Mouse (Mus musculus) kidney, postnatal 4 days (tissue): ENCODE data around the gene Agfg2.

Experiments used
- DNase-seq, 2 experiments: peaks; one replicate each; pipeline ENCODE4 v3.0.0; 2021; ENCODE audit warnings: mixed read lengths in 2 of 2

Gene Agfg2

GRCm38 (mm10) chr5:137683388-137684293, 885 bp downstream of the Agfg2 start:
- peak; percentile 16 to 45 for DNase-seq

GRCm38 (mm10) chr5:137682526-137682925, 2.0 kb downstream of the Agfg2 start:
- DNase-seq = no peak

DNA sequence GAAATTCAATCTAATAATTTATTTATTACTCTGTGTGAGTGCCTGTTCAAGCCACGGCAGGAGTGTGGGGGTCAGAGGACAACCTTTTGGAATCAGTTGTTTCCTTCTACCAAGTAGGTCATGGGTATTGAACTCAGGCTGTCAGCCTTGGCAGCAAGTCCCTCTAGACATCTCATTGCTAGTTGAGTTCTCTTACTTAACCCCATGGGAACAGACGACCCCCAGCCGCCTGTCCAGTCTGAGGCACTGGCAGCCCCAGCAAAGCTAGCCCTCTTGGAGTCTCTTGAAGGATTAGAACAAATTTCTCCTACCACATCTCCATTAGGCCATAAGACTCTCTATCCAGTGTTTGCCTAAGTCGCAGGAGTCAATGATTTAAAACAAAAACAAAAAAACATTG, 4.8 kb downstream of the Agfg2 start:
- no peak for DNase-seq

- DNase-seq = peak in 1 of 2 experiments; percentile 31
Measured at GRCm38 (mm10) chr5:137678736-137679135, 5.8 kb downstream of the Agfg2 start.

- no peak for DNase-seq
Measured at GRCm38 (mm10) chr5:137677859-137678258, 6.7 kb downstream of the Agfg2 start.

GRCm38 (mm10) chr5:137674786-137675185, 9.7 kb downstream of the Agfg2 start:
- DNase-seq = no peak

DNA sequence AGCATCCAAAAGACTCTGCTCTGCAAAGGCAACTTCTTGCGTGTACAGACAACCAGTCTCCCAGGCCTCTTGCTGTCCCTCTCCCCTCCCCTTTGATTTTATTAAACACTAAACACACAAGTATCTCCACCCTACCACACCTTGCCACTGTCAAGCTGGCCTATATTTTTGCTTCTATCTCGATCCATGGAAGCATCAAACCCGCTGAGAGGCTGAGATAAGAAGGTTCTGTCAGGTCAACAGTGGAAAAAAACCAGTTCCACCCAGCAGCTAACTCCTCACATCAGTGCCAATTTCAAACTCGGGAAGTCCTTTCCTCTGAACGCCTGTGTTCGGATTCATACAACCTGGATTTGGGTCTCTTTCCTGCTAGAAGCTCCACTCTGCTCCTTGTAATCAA, 11.5 kb downstream of the Agfg2 start:
- no peak for DNase-seq

- DNase-seq = no peak
Measured at GRCm38 (mm10) chr5:137672361-137672760, 12.2 kb downstream of the Agfg2 start.

GRCm38 (mm10) chr5:137671443-137672240, 12.9 kb downstream of the Agfg2 start:
- peak; percentile 57 to 70 for DNase-seq

- DNase-seq = no peak
Measured at GRCm38 (mm10) chr5:137670240-137670639, 14.3 kb downstream of the Agfg2 start.

DNA sequence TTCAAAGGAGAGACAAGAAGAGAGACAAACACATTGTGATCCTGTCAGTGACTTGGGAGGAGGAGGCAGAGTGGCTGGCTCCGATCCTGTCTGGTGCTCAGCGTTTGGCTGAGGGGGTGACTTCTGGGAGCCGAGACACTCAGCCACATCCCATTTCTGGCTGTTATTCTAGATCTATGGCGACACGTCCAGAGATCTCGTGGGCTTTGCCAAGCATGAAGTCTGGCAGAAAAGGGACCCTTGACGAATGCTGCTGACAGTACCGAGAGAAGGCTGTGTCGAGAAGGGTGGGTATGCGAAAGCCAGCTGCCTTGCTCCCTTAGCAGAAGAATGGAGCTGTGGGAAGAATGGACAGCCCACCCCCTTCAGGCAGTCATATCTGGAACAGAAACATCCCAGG, 15.6 kb downstream of the Agfg2 start:
- no peak for DNase-seq

DNA sequence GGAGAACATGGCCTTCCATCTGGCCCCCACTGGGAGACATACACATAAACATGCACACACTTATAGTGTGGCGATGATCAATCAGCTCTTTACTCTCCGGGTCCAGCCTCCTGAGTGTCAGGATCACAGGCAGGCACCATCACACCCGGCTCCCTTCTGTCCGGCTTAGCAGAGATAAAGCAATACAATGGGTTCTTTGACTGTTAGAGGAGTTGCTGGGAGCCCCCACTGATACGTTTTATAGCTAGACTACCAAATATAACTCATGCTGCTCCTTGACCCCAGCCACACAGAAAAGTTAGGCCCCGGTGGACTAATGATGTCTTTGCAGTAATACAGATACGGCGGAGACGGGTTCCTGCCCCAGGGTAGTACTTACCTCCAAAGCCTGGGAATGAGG, 21.5 kb downstream of the Agfg2 start:
- no peak for DNase-seq

DNA sequence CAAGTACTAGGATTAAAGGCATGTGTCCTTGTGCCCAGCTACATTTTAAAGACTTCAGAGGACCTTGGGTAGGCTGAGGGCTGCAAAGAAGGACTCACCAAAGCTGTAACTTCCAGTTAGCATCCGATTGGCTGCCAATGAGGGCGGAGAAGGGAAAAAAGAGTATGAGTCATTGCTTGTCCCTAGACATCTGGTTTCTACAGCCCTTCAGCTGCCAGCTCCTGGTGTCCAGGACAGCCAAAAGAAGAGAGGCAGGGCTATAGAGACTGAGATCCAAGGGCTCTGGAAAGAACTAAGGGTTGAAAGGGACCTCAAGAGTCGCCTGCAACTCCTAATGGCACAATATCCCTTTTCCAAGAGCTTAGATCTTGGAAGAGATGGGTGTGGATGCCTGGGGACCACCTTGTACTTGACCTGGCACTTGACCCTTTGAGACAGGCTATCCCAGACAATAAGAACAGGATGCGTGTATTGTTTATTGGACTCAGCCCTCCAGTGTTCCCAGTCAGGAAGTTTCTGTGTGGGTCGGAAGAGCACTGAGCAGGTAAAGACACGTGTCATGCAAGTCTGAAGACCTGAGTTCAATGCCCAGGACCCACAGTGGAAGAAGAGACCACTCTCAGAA, 24.4 kb downstream of the Agfg2 start:
- no peak for DNase-seq

DNA sequence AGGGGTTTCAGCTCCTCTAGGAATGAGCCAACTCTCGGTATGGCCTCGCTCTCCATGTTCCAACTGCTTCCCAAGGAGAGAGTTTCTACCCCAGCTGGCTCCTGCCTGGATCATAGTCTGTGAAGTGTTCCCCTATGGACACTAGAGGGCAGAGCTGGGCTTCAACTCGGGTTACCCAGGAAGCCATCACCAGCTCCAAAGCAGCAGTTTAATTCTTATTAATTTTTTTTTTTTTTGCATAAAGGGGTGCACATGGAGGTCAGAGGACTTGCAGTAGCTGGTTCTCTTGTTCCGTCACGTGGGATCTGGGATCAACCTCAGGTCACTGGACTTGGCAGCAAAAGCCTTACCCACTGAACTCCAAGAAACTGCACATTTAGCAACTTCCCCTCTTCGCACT, 27.5 kb downstream of the Agfg2 start:
- DNase-seq = peak; percentile 75 to 83

- DNase-seq = peak; percentile 58 to 72
Measured at GRCm38 (mm10) chr5:137654746-137655145, 29.8 kb downstream of the Agfg2 start.

DNA sequence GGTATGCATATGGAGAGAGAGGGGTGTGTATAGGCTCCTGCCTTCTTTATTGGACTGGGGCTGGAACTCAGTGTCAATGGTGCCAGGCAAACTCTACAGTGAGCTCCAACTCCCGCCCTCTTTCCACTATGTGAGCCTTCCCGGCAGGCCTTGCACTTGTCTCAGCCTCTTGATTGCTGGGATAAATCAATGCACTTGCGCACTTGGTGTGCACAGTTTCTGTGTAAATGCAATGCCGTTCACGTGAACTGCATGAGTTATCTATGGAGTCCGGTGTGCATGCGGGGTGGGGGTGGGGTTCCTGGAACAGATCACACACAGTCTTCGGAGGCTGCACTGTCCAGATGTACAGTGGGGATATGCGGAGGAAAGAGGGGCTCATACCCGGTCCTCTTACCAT, 31.2 kb downstream of the Agfg2 start:
- no peak for DNase-seq

DNA sequence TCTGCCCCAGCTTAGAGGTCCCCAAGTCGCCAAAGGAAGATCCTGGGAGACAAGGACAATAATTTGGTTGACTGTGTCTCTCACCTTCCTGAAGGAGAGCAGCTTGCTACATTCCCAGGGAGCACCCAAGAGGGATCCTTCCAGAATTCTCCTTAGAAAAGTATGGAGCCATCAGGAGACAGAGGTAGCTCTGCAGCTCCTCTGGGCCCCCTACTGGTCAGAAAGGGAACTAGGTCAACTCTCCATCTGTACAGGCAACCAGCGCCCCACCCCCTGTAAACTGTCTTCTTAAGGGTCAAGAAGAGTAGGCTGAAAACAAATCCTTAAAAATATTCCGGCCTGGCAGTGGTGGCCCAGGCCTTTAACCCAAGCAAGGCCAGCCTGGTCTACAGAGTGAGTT, 32.1 kb downstream of the Agfg2 start:
- peak; percentile 80 to 87 for DNase-seq

GRCm38 (mm10) chr5:137649669-137650571, 34.6 kb downstream of the Agfg2 start:
- peak; percentile 38 to 56 for DNase-seq

- DNase-seq = peak in 1 of 2 experiments; percentile 27
Measured at GRCm38 (mm10) chr5:137649251-137649650, 35.3 kb downstream of the Agfg2 start.

GRCm38 (mm10) chr5:137647827-137648601, 36.5 kb downstream of the Agfg2 start:
- DNase-seq = peak in 1 of 2 experiments; percentile 1

DNA sequence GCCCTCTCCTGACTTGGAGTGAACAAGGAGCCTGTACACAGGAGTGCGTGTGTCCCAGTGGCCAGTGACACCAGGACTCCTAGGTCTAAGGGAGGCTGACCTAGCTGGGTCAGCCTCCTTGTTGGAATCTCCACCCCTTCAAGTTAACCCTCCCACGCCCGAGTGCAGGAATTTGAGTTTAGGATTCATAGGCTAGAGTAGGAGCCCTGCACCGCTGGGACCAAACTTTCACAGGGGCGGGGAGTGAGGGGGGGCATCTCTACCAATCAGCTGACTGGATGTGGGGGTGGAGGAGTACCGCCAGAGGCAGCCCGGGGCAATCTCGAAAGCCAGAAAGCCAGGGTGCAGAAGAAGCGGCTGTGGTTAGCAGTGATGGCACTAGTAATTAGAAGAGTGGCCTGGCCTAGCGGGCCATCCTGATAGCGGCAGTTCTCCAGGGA, 38.9 kb downstream of the Agfg2 start, which contains the start of gene Irs3:
Gene Irs3 (minus strand): TSS at position 63 of the 440 bp plus-strand sequence.
- DNase-seq = peak; percentile 56 to 70
